Comparison of ENCODE assay signal across 17 mouse cellular contexts in the genomic region with DNA sequence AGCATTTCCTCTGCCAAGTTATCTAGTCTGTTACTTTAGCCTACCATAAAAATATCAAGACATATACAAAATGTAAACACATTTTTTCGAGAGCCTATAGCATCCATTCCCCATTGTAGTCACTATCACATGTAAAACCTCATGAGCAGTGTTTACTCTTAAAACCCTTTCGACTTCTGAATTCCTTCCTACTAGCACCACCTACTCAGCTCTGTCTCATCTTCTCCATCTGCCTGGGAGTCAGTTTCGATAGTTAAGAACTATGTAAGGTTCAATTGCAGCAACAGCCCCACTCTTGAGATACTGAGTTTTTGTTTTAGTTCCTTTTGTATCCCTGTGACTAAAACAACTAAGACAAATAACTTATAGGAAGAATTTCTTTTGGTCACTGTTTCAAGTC.
"Had no signal": no experiment of that assay in that cellular context is flagged by ENCODE, and none has a peak within 500 bp of the region (broad histone marks: within the 10 kb centered on the region; RNA-seq: fewer than 3 reads in every experiment).

No protein-coding gene starts in this region.

- DNase-seq: left cerebral cortex, postnatal 4 days; liver; liver, embryonic 13.5 days; liver, postnatal 0 days; lung, adult 18-20 months; lung, adult 2 months; lung, embryonic 14.5 days; lung, postnatal 10 days; lung, postnatal 14 days; lung, postnatal 36 days; lung, postnatal 4 days; midbrain, embryonic 14.5 days had no signal

- ATAC-seq: liver, embryonic 12.5 days; liver, postnatal 0 days; lung, postnatal 0 days; midbrain, embryonic 13.5 days; midbrain, embryonic 15.5 days; midbrain, embryonic 16.5 days had no signal
